Comparison of ENCODE assay signal across 24 mouse cellular contexts in genomic region chr4:44931732-44932131, GRCm38 (mm10).
"Had no signal": no experiment of that assay in that cellular context is flagged by ENCODE, and none has a peak within 500 bp of the region (broad histone marks: within the 10 kb centered on the region; RNA-seq: fewer than 3 reads in every experiment).

No protein-coding gene starts in this region.

- DNase-seq: gastrocnemius, adult 2 months; gastrocnemius, postnatal 10 days; gastrocnemius, postnatal 25 days; heart, adult 2 months; heart, postnatal 10 days; heart, postnatal 4 days; kidney, adult 11 months; kidney, adult 2 months; kidney, adult 9 months; kidney, postnatal 14 days; kidney, postnatal 36 days; left cerebral cortex, postnatal 4 days had no signal

- H3K9me3 ChIP-seq: hindbrain, embryonic 10.5 days; hindbrain, embryonic 12.5 days; kidney, embryonic 15.5 days; limb, embryonic 13.5 days; limb, embryonic 15.5 days; liver, embryonic 12.5 days had no signal

- H3K4me1 ChIP-seq: hindbrain, embryonic 10.5 days; hindbrain, embryonic 12.5 days; kidney, embryonic 15.5 days; limb, embryonic 13.5 days; limb, embryonic 15.5 days had no signal

- H3K9ac ChIP-seq: hindbrain, embryonic 12.5 days; hindbrain, embryonic 14.5 days; kidney, embryonic 15.5 days; limb, embryonic 13.5 days; limb, embryonic 15.5 days; liver, embryonic 12.5 days; liver, embryonic 14.5 days had no signal

- H3K27me3 ChIP-seq: hindbrain, embryonic 12.5 days; kidney, embryonic 15.5 days; limb, embryonic 13.5 days; limb, embryonic 15.5 days; liver, embryonic 12.5 days had no signal

- H3K27ac ChIP-seq: gastrocnemius, adult 2 months; heart, adult 2 months; hindbrain, embryonic 10.5 days; hindbrain, embryonic 12.5 days; hindbrain, embryonic 14.5 days; kidney, embryonic 15.5 days; kidney, postnatal 0 days; limb, embryonic 13.5 days; limb, embryonic 15.5 days; liver, embryonic 12.5 days; liver, embryonic 14.5 days had no signal

- H3K4me3 ChIP-seq: gastrocnemius, adult 2 months; heart, adult 2 months; hindbrain, embryonic 10.5 days; hindbrain, embryonic 12.5 days; kidney, embryonic 15.5 days; limb, embryonic 13.5 days; limb, embryonic 15.5 days; liver, embryonic 12.5 days had no signal

- H3K4me2 ChIP-seq: heart, embryonic 11.5 days; hindbrain, embryonic 12.5 days; hindbrain, embryonic 14.5 days; kidney, embryonic 15.5 days; limb, embryonic 13.5 days; limb, embryonic 15.5 days; liver, embryonic 12.5 days had no signal

- ATAC-seq: hindbrain, embryonic 16.5 days; intestine, embryonic 16.5 days; liver, embryonic 12.5 days had no signal
